Mouse (Mus musculus) lung, embryonic 15.5 days (tissue): ENCODE measurements around the gene Vps8. TPM values are rescaled to one million over a fixed set of nuclear protein-coding genes. Genes with fewer than 3 reads are reported as not detected.

Experiments
- ATAC-seq: fragments of 200-750 bp; cut with Nextera tagmentation; 2 replicates; pipeline ENCODE4 v1.8.0; 2017; ENCODE audit warnings: moderate number of reproducible peaks, borderline replicate concordance; ENCODE audit not compliant: low FRiP score, low TSS enrichment; ENCODE audit errors: extremely low read depth
- H3K27ac ChIP-seq: fragments of 300-500 bp; sonication (generic); 2 replicates; pipeline ENCODE4 v1.5.1; 2015; ENCODE audit warnings: moderate library complexity, mild to moderate bottlenecking, inconsistent platforms
- H3K27me3 ChIP-seq: fragments of 300-500 bp; sonication (generic); 2 replicates; pipeline ENCODE4 v1.6.1; 2015; ENCODE audit warnings: inconsistent platforms
- H3K36me3 ChIP-seq: fragments of 300-500 bp; sonication (generic); 2 replicates; pipeline ENCODE4 v1.6.1; 2015; ENCODE audit warnings: inconsistent platforms
- H3K4me1 ChIP-seq: fragments of 300-500 bp; sonication (generic); 2 replicates; pipeline ENCODE4 v1.6.1; 2015; ENCODE audit warnings: inconsistent platforms
- H3K4me2 ChIP-seq: fragments of 300-500 bp; sonication (generic); 2 replicates; pipeline ENCODE4 v1.6.1; 2015; ENCODE audit warnings: inconsistent platforms, mild to moderate bottlenecking, moderate library complexity
- H3K4me3 ChIP-seq: fragments of 300-500 bp; sonication (generic); 2 replicates; pipeline ENCODE4 v1.5.1; 2015; ENCODE audit warnings: mild to moderate bottlenecking, inconsistent platforms
- H3K9ac ChIP-seq: fragments of 300-500 bp; sonication (generic); 2 replicates; pipeline ENCODE4 v1.6.1; 2015; ENCODE audit warnings: inconsistent platforms
- H3K9me3 ChIP-seq: fragments of 300-500 bp; sonication (generic); 2 replicates; pipeline ENCODE4 v1.6.1; 2016; ENCODE audit warnings: inconsistent platforms
- WGBS: fragments of 180-500 bp; shearing (Covaris S2); methylation state at CpG from one replicate; pipeline ENCODE4 v1.1.7; 2015; 5-methylcytosine and 5-hydroxymethylcytosine counted together
- polyA plus RNA-seq: library from polyadenylated mRNA; unstranded; fragments of >200 nt; fragmentation: Nextera tagmentation; extraction: Ambion mirVana; gene quantifications from 2 replicates; pipeline ENCODE4 v1.2.1, GENCODE M21; 2015

The Vps8 gene
- polyA plus RNA-seq, 1 experiment from 2014 or later = 14.3 TPM

- Histone ChIP-seq H3K27me3 (no peaks in the 10 kb centered on the region), H3K9ac (no peak overlapping the region), H3K4me3 (no peak overlapping the region), H3K4me1 (no peaks in the 10 kb centered on the region), H3K36me3 (peaks cover 3% of the 10 kb centered on the region; the same call in 1 of the 2 replicates), H3K9me3 (no peaks in the 10 kb centered on the region), H3K4me2 (no peak overlapping the region), H3K27ac (no peak overlapping the region)
- 47% methylated on average over 4 of the region's 4 CpGs for whole genome bisulfite sequencing
- ATAC-seq = no peak
Measured at GRCm38 (mm10) chr16:21488413-21488812, 65.5 kb downstream of the Vps8 start.

GRCm38 (mm10) chr16:21492346-21492745, 69.4 kb downstream of the Vps8 start:
- no peaks in the 10 kb centered on the region for H3K9me3 ChIP-seq
- no peaks in the 10 kb centered on the region for H3K4me1 ChIP-seq
- no peak overlapping the region for H3K4me3 ChIP-seq
- WGBS = 74% methylated on average over 5 of the region's 5 CpGs
- H3K27ac ChIP-seq = no peak overlapping the region
- no peak overlapping the region for H3K9ac ChIP-seq
- no peaks in the 10 kb centered on the region for H3K27me3 ChIP-seq
- H3K36me3 ChIP-seq = no peaks in the 10 kb centered on the region
- no peak for ATAC-seq
- H3K4me2 ChIP-seq = no peak overlapping the region

- no peaks in the 10 kb centered on the region for H3K36me3 ChIP-seq
- ATAC-seq = no peak
- no peaks in the 10 kb centered on the region for H3K9me3 ChIP-seq
- H3K4me3 ChIP-seq = no peak overlapping the region
- H3K27me3 ChIP-seq = no peaks in the 10 kb centered on the region
- H3K27ac ChIP-seq = no peak overlapping the region
- WGBS = 77% methylated on average over 2 of the region's 2 CpGs
- H3K9ac ChIP-seq = no peak overlapping the region
- no peak overlapping the region for H3K4me2 ChIP-seq
- H3K4me1 ChIP-seq = no peaks in the 10 kb centered on the region
Measured at GRCm38 (mm10) chr16:21492894-21493293, 70.0 kb downstream of the Vps8 start.

GRCm38 (mm10) chr16:21494681-21495080, 71.8 kb downstream of the Vps8 start:
- Histone ChIP-seq H3K27ac (no peak overlapping the region), H3K4me3 (no peak overlapping the region), H3K36me3 (no peaks in the 10 kb centered on the region), H3K9ac (no peak overlapping the region), H3K4me1 (peaks cover 4% of the 10 kb centered on the region; the same call in 1 of the 2 replicates), H3K4me2 (no peak overlapping the region), H3K27me3 (no peaks in the 10 kb centered on the region), H3K9me3 (no peaks in the 10 kb centered on the region)
- ATAC-seq = no peak
- WGBS = 91% methylated on average over 6 of the region's 6 CpGs

GRCm38 (mm10) chr16:21496799-21497198, 73.9 kb downstream of the Vps8 start:
- peaks cover 4% of the 10 kb centered on the region; the same call in 1 of the 2 replicates for H3K4me1 ChIP-seq
- H3K36me3 ChIP-seq = no peaks in the 10 kb centered on the region
- H3K27me3 ChIP-seq = no peaks in the 10 kb centered on the region
- H3K4me3 ChIP-seq = no peak overlapping the region
- H3K9me3 ChIP-seq = no peaks in the 10 kb centered on the region
- H3K4me2 ChIP-seq = no peak overlapping the region
- H3K9ac ChIP-seq = no peak overlapping the region
- ATAC-seq = no peak
- WGBS = 74% methylated on average over 9 of the region's 9 CpGs
- no peak overlapping the region for H3K27ac ChIP-seq

- Histone ChIP-seq H3K9ac (no peak overlapping the region), H3K9me3 (no peaks in the 10 kb centered on the region), H3K4me3 (no peak overlapping the region), H3K4me2 (no peak overlapping the region), H3K27ac (no peak overlapping the region), H3K27me3 (no peaks in the 10 kb centered on the region), H3K36me3 (no peaks in the 10 kb centered on the region), H3K4me1 (peaks cover 4% of the 10 kb centered on the region; the same call in 1 of the 2 replicates)
- ATAC-seq = no peak
- 62% methylated on average over 3 of the region's 3 CpGs for WGBS
Measured at GRCm38 (mm10) chr16:21497627-21498026, 74.7 kb downstream of the Vps8 start.

- H3K4me3 ChIP-seq = no peak overlapping the region
- WGBS = 75% methylated on average over 4 of the region's 4 CpGs
- no peak overlapping the region for H3K4me2 ChIP-seq
- peaks cover 4% of the 10 kb centered on the region; the same call in 1 of the 2 replicates for H3K4me1 ChIP-seq
- no peak for ATAC-seq
- no peaks in the 10 kb centered on the region for H3K36me3 ChIP-seq
- H3K9me3 ChIP-seq = no peaks in the 10 kb centered on the region
- no peaks in the 10 kb centered on the region for H3K27me3 ChIP-seq
- H3K9ac ChIP-seq = no peak overlapping the region
- H3K27ac ChIP-seq = no peak overlapping the region
Measured at GRCm38 (mm10) chr16:21498984-21499383, 76.1 kb downstream of the Vps8 start.

- no peaks in the 10 kb centered on the region for H3K36me3 ChIP-seq
- 56% methylated on average over 7 of the region's 7 CpGs for WGBS
- no peak overlapping the region for H3K4me2 ChIP-seq
- no peak overlapping the region for H3K4me3 ChIP-seq
- peaks cover 4% of the 10 kb centered on the region; the same call in 1 of the 2 replicates for H3K4me1 ChIP-seq
- no peaks in the 10 kb centered on the region for H3K9me3 ChIP-seq
- H3K27ac ChIP-seq = no peak overlapping the region
- H3K27me3 ChIP-seq = no peaks in the 10 kb centered on the region
- no peak overlapping the region for H3K9ac ChIP-seq
- ATAC-seq = no peak
Measured at GRCm38 (mm10) chr16:21499656-21500055, 76.7 kb downstream of the Vps8 start.

- Histone ChIP-seq H3K4me1 (no peaks in the 10 kb centered on the region), H3K27ac (no peak overlapping the region), H3K9ac (no peak overlapping the region), H3K9me3 (no peaks in the 10 kb centered on the region), H3K4me2 (no peak overlapping the region), H3K27me3 (no peaks in the 10 kb centered on the region), H3K36me3 (no peaks in the 10 kb centered on the region), H3K4me3 (no peak overlapping the region)
- ATAC-seq = no peak
- WGBS = 65% methylated on average over 9 of the region's 9 CpGs
Measured at GRCm38 (mm10) chr16:21518833-21519232, 95.9 kb downstream of the Vps8 start.

- Histone ChIP-seq H3K9me3 (no peaks in the 10 kb centered on the region), H3K4me2 (no peak overlapping the region), H3K27ac (no peak overlapping the region), H3K27me3 (no peaks in the 10 kb centered on the region), H3K36me3 (no peaks in the 10 kb centered on the region), H3K4me1 (no peaks in the 10 kb centered on the region), H3K4me3 (no peak overlapping the region), H3K9ac (no peak overlapping the region)
- no peak for ATAC-seq
Measured at GRCm38 (mm10) chr16:21519785-21520184, 96.9 kb downstream of the Vps8 start.

- H3K9ac ChIP-seq = no peak overlapping the region
- no peaks in the 10 kb centered on the region for H3K4me1 ChIP-seq
- no peaks in the 10 kb centered on the region for H3K9me3 ChIP-seq
- no peak for ATAC-seq
- H3K36me3 ChIP-seq = no peaks in the 10 kb centered on the region
- H3K4me2 ChIP-seq = no peak overlapping the region
- WGBS = 75% methylated on average over 4 of the region's 4 CpGs
- H3K27ac ChIP-seq = no peak overlapping the region
- no peak overlapping the region for H3K4me3 ChIP-seq
- H3K27me3 ChIP-seq = no peaks in the 10 kb centered on the region
Measured at GRCm38 (mm10) chr16:21523738-21524137, 100.8 kb downstream of the Vps8 start.

- Histone ChIP-seq H3K4me3 (no peak overlapping the region), H3K36me3 (no peaks in the 10 kb centered on the region), H3K4me1 (no peaks in the 10 kb centered on the region; the same call in 1 of the 2 replicates), H3K27ac (peak overlapping the region; percentile 34; the same call in 1 of the 2 replicates), H3K4me2 (no peak overlapping the region), H3K27me3 (no peaks in the 10 kb centered on the region), H3K9ac (no peak overlapping the region), H3K9me3 (no peaks in the 10 kb centered on the region)
- ATAC-seq = no peak
- WGBS = 61% methylated on average over 1 of the region's 1 CpGs
Measured at GRCm38 (mm10) chr16:21525376-21525775, 102.5 kb downstream of the Vps8 start.
